Mouse (Mus musculus) c-Kit-negative CD71-positive TER-119-positive erythroid progenitor cells, embryonic 14.5 days (primary cell): ENCODE measurements around the gene Slc27a3.

Experiments
- DNase-seq: peaks from one replicate; pipeline ENCODE4 v3.0.0-alpha.2; 2013; ENCODE audit warnings: low read depth, low spot score

Slc27a3 gene

DNA sequence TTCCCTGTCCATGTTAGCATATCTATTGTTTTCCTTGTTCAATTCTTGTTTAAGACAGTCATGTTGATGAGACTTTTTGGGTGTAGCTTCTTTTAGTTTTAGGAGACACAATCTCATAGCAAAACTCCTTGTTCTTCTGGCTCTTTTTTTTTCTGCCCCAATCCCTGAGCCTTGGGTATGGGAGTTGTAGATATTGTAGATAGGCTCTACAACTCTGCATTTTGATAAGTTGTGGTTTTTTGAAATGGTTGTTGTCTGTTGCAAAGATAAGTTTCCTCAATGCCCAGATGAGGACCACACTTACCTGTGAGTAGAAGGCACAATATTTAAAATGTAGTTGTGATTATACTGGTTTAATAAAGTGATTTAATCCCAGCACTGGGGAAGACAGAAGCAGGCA is 49.6 kb downstream of the Slc27a3 start:
- DNase-seq, result no peak

DNA sequence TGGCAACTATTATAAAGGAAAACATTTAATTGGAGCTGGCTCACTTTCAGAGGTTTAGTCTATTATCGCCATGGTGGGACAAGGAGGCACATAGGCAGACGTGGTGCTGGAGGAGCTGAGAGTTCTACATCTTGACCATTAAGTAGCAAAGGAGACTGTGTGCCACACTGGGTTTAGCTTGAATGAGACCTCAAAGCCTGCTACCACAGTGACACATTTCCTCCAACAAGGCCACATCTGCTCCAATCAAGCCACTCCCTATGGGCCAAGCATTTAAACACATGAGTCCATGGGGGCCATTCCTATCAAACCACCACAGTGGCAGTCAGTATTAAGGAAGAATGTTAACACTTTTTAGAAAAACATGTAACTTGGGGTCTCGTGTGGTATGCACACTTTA is 51.5 kb downstream of the Slc27a3 start:
- DNase-seq, result no peak

GRCm38 (mm10) chr3:90335517-90335916 is 54.2 kb downstream of the Slc27a3 start:
- no peak for DNase-seq
